Mouse (Mus musculus): ENCODE measurements around the gene 6030408B16Rik.
A peak's percentile ranks its signal among the peaks of the same experiment; 100 is the strongest.
"Not testable (repeated sequence)": the region's sequence is repeated elsewhere in the genome, so short reads cannot be mapped to it uniquely, and the experiment has no call there.

Gene 6030408B16Rik

GRCm38 (mm10) chr15:101322640-101323039 lies 29.6 kb downstream of the 6030408B16Rik start:
- no peak for DNase-seq

- DNase-seq = no peak
These were observed 30.5 kb downstream of the 6030408B16Rik start for GRCm38 (mm10) chr15:101323511-101323910.

- DNase-seq = not testable (repeated sequence)
These were observed 31.4 kb downstream of the 6030408B16Rik start for GRCm38 (mm10) chr15:101324409-101324808.

- no peak for DNase-seq
These were observed 33.1 kb downstream of the 6030408B16Rik start for GRCm38 (mm10) chr15:101325991-101326534.

GRCm38 (mm10) chr15:101327282-101327681 lies 34.3 kb downstream of the 6030408B16Rik start:
- peak; percentile 94 for DNase-seq

- no peak for DNase-seq
These were observed 36.0 kb downstream of the 6030408B16Rik start for GRCm38 (mm10) chr15:101328876-101329563.

- no peak for DNase-seq
These were observed 36.5 kb downstream of the 6030408B16Rik start for GRCm38 (mm10) chr15:101329564-101329892.

- peak; percentile 83 for DNase-seq
These were observed 38.1 kb downstream of the 6030408B16Rik start for GRCm38 (mm10) chr15:101331090-101331489.

GRCm38 (mm10) chr15:101332370-101332769 lies 39.4 kb downstream of the 6030408B16Rik start:
- DNase-seq = peak; percentile 79

GRCm38 (mm10) chr15:101333165-101333564 lies 40.2 kb downstream of the 6030408B16Rik start:
- DNase-seq = no peak

- DNase-seq = no peak
These were observed 40.6 kb downstream of the 6030408B16Rik start for GRCm38 (mm10) chr15:101333648-101334047.

GRCm38 (mm10) chr15:101336474-101337174 lies 43.6 kb downstream of the 6030408B16Rik start:
- peak; percentile 51 for DNase-seq

GRCm38 (mm10) chr15:101338359-101338758 lies 45.3 kb downstream of the 6030408B16Rik start:
- DNase-seq = peak; percentile 83

GRCm38 (mm10) chr15:101339537-101339936 lies 46.5 kb downstream of the 6030408B16Rik start:
- peak; percentile 97 for DNase-seq

GRCm38 (mm10) chr15:101341797-101342515 lies 48.9 kb downstream of the 6030408B16Rik start:
- DNase-seq = peak; percentile 83

Measured in lung, postnatal 36 days (tissue).